Mouse (Mus musculus): ENCODE results near the gene Gm9573.

GRCm38 (mm10) chr17:35588387-35588786, 38.0 kb downstream of the Gm9573 start:
- no peak for TF ChIP-seq MYOD1 (IDR thresholded peaks at IDR 0.05; ENCODE audit: control insufficient read depth, insufficient read length, low read depth)
- TF ChIP-seq MYOG (IDR thresholded peaks at IDR 0.05; ENCODE audit: control insufficient read depth, extremely low read depth, insufficient read length): no peak
- no peak for TF ChIP-seq CTCF (IDR thresholded peaks at IDR 0.05; ENCODE audit: control insufficient read depth, insufficient read depth, insufficient read length)
- TF ChIP-seq CEBPB (IDR thresholded peaks at IDR 0.05; ENCODE audit: low read depth): no peak
- no peak for TF ChIP-seq MAX (IDR thresholded peaks at IDR 0.05)
- no peak for TF ChIP-seq USF1 (IDR thresholded peaks at IDR 0.05; ENCODE audit: low read depth)
